Mouse (Mus musculus) hindbrain, embryonic 15.5 days (tissue): ENCODE measurements at regions not wholly inside any gene's neighbourhood (a gene's known extent, or its start where the extent isn't known, plus 50 kb on each side); places are given as distances from the start of the nearest gene placed in this dataset.

Source experiments
- ATAC-seq: fragments of 200-750 bp; cut with Nextera tagmentation; 2 replicates; pipeline ENCODE4 v1.8.0; 2017; ENCODE audit warnings: low read depth, moderate number of reproducible peaks, moderate TSS enrichment; ENCODE audit not compliant: low FRiP score
- H3K27ac ChIP-seq: fragments of 300-500 bp; sonication (generic); replicated peaks from 2 replicates; pipeline ENCODE4 v1.5.1; 2015; ENCODE audit warnings: mild to moderate bottlenecking, inconsistent platforms
- H3K27me3 ChIP-seq: fragments of 300-500 bp; sonication (generic); 2 replicates; pipeline ENCODE4 v1.6.1; 2015; ENCODE audit warnings: control low read depth, inconsistent platforms
- H3K36me3 ChIP-seq: fragments of 300-500 bp; sonication (generic); 2 replicates; pipeline ENCODE4 v1.6.1; 2015; ENCODE audit warnings: control low read depth, inconsistent platforms
- H3K4me1 ChIP-seq: fragments of 300-500 bp; sonication (generic); replicated peaks from 2 replicates; pipeline ENCODE4 v1.6.1; 2015; ENCODE audit warnings: control low read depth, inconsistent platforms
- H3K4me2 ChIP-seq: fragments of 300-500 bp; sonication (generic); 2 replicates; pipeline ENCODE4 v1.6.1; 2015; ENCODE audit warnings: moderate library complexity, mild to moderate bottlenecking, inconsistent platforms
- H3K4me3 ChIP-seq: fragments of 300-500 bp; sonication (generic); 2 replicates; pipeline ENCODE4 v1.5.1; 2015; ENCODE audit warnings: mild to moderate bottlenecking, inconsistent platforms
- H3K9ac ChIP-seq: fragments of 300-500 bp; sonication (generic); 2 replicates; pipeline ENCODE4 v1.6.1; 2015; ENCODE audit warnings: inconsistent platforms
- H3K9me3 ChIP-seq: fragments of 300-500 bp; sonication (generic); 2 replicates; pipeline ENCODE4 v1.6.1; 2016; ENCODE audit warnings: control low read depth, inconsistent platforms
- WGBS: fragments of 180-500 bp; shearing (Covaris S2); methylation state at CpG from one replicate; pipeline ENCODE4 v1.1.7; 2015; 5-methylcytosine and 5-hydroxymethylcytosine counted together

- Histone ChIP-seq H3K4me2 (no peak overlapping the region), H3K9me3 (0 out of 2 replicates have a peak, but pooled peaks cover 4% of the 10 kb centered on the region), H3K4me1 (no peaks in the 10 kb centered on the region), H3K27ac (no peak overlapping the region), H3K36me3 (no peaks in the 10 kb centered on the region), H3K4me3 (no peak overlapping the region), H3K27me3 (no peaks in the 10 kb centered on the region), H3K9ac (no peak overlapping the region)
- WGBS: 93% methylated on average over 6 of the region's 6 CpGs
- no peak for ATAC-seq
These were observed 170.7 kb downstream of the Tmem26 start for GRCm38 (mm10) chr10:68894121-68894520.

- WGBS: 65% methylated on average over 3 of the region's 3 CpGs
- H3K9me3 ChIP-seq: no peaks in the 10 kb centered on the region
- no peaks in the 10 kb centered on the region for H3K27me3 ChIP-seq
- H3K4me2 ChIP-seq: no peak overlapping the region
- no peaks in the 10 kb centered on the region for H3K4me1 ChIP-seq
- no peak overlapping the region for H3K9ac ChIP-seq
- no peak overlapping the region for H3K4me3 ChIP-seq
- ATAC-seq: no peak
- no peaks in the 10 kb centered on the region for H3K36me3 ChIP-seq
- H3K27ac ChIP-seq: no peak overlapping the region
These were observed 174.1 kb downstream of the Tmem26 start for GRCm38 (mm10) chr10:68897524-68897923.

- H3K27me3 ChIP-seq: no peaks in the 10 kb centered on the region
These were observed 177.7 kb downstream of the Tmem26 start for GRCm38 (mm10) chr10:68901168-68901567.

GRCm38 (mm10) chr10:68902670-68903069 is 179.2 kb downstream of the Tmem26 start:
- ATAC-seq: no peak
- WGBS: 27% methylated on average over 3 of the region's 3 CpGs

More at GRCm38 (mm10) chr10:68901168-68901567, 177.7 kb downstream of the Tmem26 start:
- H3K27ac ChIP-seq: no peak overlapping the region
- 84% methylated on average over 4 of the region's 4 CpGs for WGBS
- no peak overlapping the region for H3K4me2 ChIP-seq
- no peaks in the 10 kb centered on the region for H3K9me3 ChIP-seq
- no peaks in the 10 kb centered on the region for H3K36me3 ChIP-seq
- no peak overlapping the region for H3K4me3 ChIP-seq
- no peaks in the 10 kb centered on the region for H3K4me1 ChIP-seq
- no peak for ATAC-seq
- H3K9ac ChIP-seq: no peak overlapping the region

GRCm38 (mm10) chr10:68904337-68904736 is 180.9 kb downstream of the Tmem26 start:
- Histone ChIP-seq H3K27me3 (no peaks in the 10 kb centered on the region), H3K4me1 (peaks cover 8% of the 10 kb centered on the region; the same call in 1 of the 2 replicates), H3K36me3 (no peaks in the 10 kb centered on the region), H3K27ac (no peak overlapping the region), H3K9ac (no peak overlapping the region), H3K4me2 (no peak overlapping the region), H3K4me3 (no peak overlapping the region), H3K9me3 (no peaks in the 10 kb centered on the region)
- no peak for ATAC-seq
- 95% methylated on average over 10 of the region's 10 CpGs for WGBS

More at GRCm38 (mm10) chr10:68902670-68903069, 179.2 kb downstream of the Tmem26 start:
- H3K9ac ChIP-seq: no peak overlapping the region
- H3K4me1 ChIP-seq: no peaks in the 10 kb centered on the region
- H3K4me3 ChIP-seq: no peak overlapping the region
- H3K4me2 ChIP-seq: no peak overlapping the region
- H3K36me3 ChIP-seq: no peaks in the 10 kb centered on the region
- no peak overlapping the region for H3K27ac ChIP-seq
- no peaks in the 10 kb centered on the region for H3K9me3 ChIP-seq
- no peaks in the 10 kb centered on the region for H3K27me3 ChIP-seq

- peak; percentile 34; the same call in 1 of the 2 replicates for ATAC-seq
- Histone ChIP-seq H3K27me3 (no peaks in the 10 kb centered on the region), H3K9me3 (no peaks in the 10 kb centered on the region), H3K36me3 (no peaks in the 10 kb centered on the region), H3K4me1 (peaks cover 8% of the 10 kb centered on the region; the same call in 1 of the 2 replicates), H3K4me3 (no peak overlapping the region), H3K27ac (no peak overlapping the region), H3K4me2 (no peak overlapping the region), H3K9ac (no peak overlapping the region)
- 13% methylated on average over 5 of the region's 5 CpGs for WGBS
These were observed 184.8 kb downstream of the Tmem26 start for GRCm38 (mm10) chr10:68908236-68908635.

GRCm38 (mm10) chr10:68909018-68909417 is 185.6 kb downstream of the Tmem26 start:
- Histone ChIP-seq H3K9me3 (no peaks in the 10 kb centered on the region), H3K27ac (peak overlapping the region; percentile 67), H3K36me3 (no peaks in the 10 kb centered on the region), H3K9ac (no peak overlapping the region), H3K4me2 (peak overlapping the region; percentile 27), H3K4me1 (peaks cover 8% of the 10 kb centered on the region; the same call in 1 of the 2 replicates), H3K27me3 (no peaks in the 10 kb centered on the region), H3K4me3 (peak overlapping the region; percentile 0; the same call in 1 of the 2 replicates)
- WGBS: 46% methylated on average over 10 of the region's 10 CpGs
- ATAC-seq: peak; percentile 45; the same call in 1 of the 2 replicates

- Histone ChIP-seq H3K27ac (no peak overlapping the region), H3K36me3 (no peaks in the 10 kb centered on the region), H3K4me3 (no peak overlapping the region), H3K4me1 (no peaks in the 10 kb centered on the region), H3K4me2 (no peak overlapping the region), H3K27me3 (no peaks in the 10 kb centered on the region), H3K9ac (no peak overlapping the region), H3K9me3 (no peaks in the 10 kb centered on the region)
- ATAC-seq: no peak
- WGBS: 83% methylated on average over 7 of the region's 7 CpGs
These were observed 192.7 kb downstream of the Tmem26 start for GRCm38 (mm10) chr10:68916147-68916546.

GRCm38 (mm10) chr10:68935843-68936242 is 212.4 kb downstream of the Tmem26 start:
- H3K36me3 ChIP-seq: no peaks in the 10 kb centered on the region
- no peak overlapping the region for H3K27ac ChIP-seq
- no peak overlapping the region for H3K4me2 ChIP-seq
- H3K9me3 ChIP-seq: no peaks in the 10 kb centered on the region
- 0 out of 2 replicates have a peak, but pooled peaks cover 2% of the 10 kb centered on the region for H3K4me1 ChIP-seq
- no peak for ATAC-seq
- H3K9ac ChIP-seq: no peak overlapping the region
- WGBS: 83% methylated on average over 5 of the region's 5 CpGs
- no peaks in the 10 kb centered on the region for H3K27me3 ChIP-seq
- H3K4me3 ChIP-seq: no peak overlapping the region

GRCm38 (mm10) chr10:68943239-68943638 is 208.0 kb upstream of the Rhobtb1 start:
- Histone ChIP-seq H3K4me1 (no peaks in the 10 kb centered on the region), H3K27me3 (no peaks in the 10 kb centered on the region), H3K27ac (no peak overlapping the region), H3K4me2 (no peak overlapping the region), H3K9ac (no peak overlapping the region), H3K4me3 (no peak overlapping the region), H3K9me3 (no peaks in the 10 kb centered on the region), H3K36me3 (no peaks in the 10 kb centered on the region)
- ATAC-seq: no peak
- 68% methylated on average over 6 of the region's 6 CpGs for WGBS

GRCm38 (mm10) chr10:68956539-68956938 is 194.7 kb upstream of the Rhobtb1 start:
- no peak overlapping the region for H3K9ac ChIP-seq
- H3K4me2 ChIP-seq: no peak overlapping the region
- ATAC-seq: no peak
- H3K27me3 ChIP-seq: no peaks in the 10 kb centered on the region
- WGBS: 60% methylated on average over 7 of the region's 7 CpGs
- no peak overlapping the region for H3K27ac ChIP-seq
- H3K9me3 ChIP-seq: no peaks in the 10 kb centered on the region
- no peaks in the 10 kb centered on the region for H3K36me3 ChIP-seq
- no peak overlapping the region for H3K4me3 ChIP-seq
- no peaks in the 10 kb centered on the region for H3K4me1 ChIP-seq

- Histone ChIP-seq H3K4me1 (no peaks in the 10 kb centered on the region), H3K27me3 (no peaks in the 10 kb centered on the region), H3K27ac (no peak overlapping the region), H3K9ac (no peak overlapping the region), H3K9me3 (no peaks in the 10 kb centered on the region), H3K4me2 (no peak overlapping the region), H3K36me3 (no peaks in the 10 kb centered on the region), H3K4me3 (no peak overlapping the region)
- WGBS: 90% methylated on average over 1 of the region's 1 CpGs
- no peak for ATAC-seq
These were observed 189.9 kb upstream of the Rhobtb1 start for GRCm38 (mm10) chr10:68961376-68961775.

- Histone ChIP-seq H3K4me3 (no peak overlapping the region), H3K36me3 (no peaks in the 10 kb centered on the region), H3K9ac (no peak overlapping the region), H3K4me2 (no peak overlapping the region), H3K27ac (no peak overlapping the region), H3K4me1 (0 out of 2 replicates have a peak, but pooled peaks cover 3% of the 10 kb centered on the region), H3K9me3 (no peaks in the 10 kb centered on the region), H3K27me3 (no peaks in the 10 kb centered on the region)
- ATAC-seq: no peak
- 71% methylated on average over 8 of the region's 8 CpGs for WGBS
These were observed 188.1 kb upstream of the Rhobtb1 start for GRCm38 (mm10) chr10:68963090-68963489.
